Mouse (Mus musculus): Measurements from ENCODE around the gene Krt17.
"Not testable (repeated sequence)": the region's sequence is repeated elsewhere in the genome, so short reads cannot be mapped to it uniquely, and the experiment has no call there.

Krt17 gene

DNA sequence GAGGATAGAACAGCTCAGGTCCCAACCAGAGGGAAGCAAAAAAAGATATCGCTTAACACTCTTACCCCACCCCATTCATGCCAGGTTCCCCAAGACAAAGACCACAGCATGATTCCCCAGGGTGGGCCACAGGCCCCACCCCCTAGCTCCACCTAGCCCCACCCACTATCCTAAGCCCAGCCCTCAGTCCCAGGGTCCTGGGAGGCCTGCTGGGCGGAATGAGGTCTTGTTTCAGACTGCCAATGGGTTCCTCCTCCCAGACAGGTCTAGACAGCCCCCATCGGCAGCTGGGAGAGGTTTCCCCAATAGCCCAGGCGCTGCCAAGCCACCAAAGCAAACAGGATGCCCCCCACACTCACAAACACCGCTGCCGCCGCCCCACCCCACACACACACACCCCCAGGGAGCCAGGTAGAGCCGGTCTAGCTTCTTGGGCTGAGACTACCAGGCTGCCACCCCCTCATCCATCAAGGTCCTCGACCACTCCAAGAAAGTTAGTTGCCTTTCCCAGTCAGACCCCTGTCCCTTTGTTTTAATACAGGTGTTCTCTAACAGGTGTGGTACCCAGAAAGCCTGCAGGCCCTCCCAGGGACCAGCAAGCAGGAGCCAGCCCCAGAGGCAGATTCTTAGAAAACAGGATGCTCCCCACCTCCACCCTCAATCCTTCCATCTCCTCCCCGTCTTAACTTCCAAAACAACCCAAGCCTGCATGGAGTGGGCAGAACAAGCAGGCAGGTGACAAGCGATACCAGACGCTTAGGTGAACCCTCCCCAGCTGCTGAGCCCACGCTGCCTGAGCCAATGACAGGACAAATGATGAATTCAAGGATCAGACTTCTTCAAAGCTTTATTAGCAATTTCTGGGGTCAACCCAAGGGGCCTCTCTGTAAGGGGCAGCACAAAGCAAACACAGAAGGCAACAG, 1.5 kb upstream of the Krt17 start:
- DNase-seq (ENCODE audit: low read depth, low spot score), result no peak

DNA sequence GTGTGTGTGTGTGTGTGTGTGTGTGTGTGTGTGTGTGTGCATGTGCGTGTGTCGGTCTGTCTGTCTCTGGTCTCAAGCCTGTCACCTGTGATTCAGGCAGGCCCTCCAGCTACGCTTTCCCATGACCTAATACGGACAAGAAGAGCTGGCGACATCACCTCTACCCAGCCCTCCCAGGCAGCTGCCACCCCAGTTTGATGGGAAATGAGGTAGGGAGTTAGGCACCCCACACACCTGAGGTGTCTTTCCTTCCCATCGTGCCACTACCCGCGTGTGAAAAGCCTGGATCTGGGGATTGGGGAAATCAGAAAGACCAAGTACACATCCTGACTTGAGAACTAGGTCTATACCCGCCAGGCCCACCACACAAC, 391 bp upstream of the Krt17 start:
- DNase-seq (ENCODE audit: low read depth, low spot score), result no peak

DNA sequence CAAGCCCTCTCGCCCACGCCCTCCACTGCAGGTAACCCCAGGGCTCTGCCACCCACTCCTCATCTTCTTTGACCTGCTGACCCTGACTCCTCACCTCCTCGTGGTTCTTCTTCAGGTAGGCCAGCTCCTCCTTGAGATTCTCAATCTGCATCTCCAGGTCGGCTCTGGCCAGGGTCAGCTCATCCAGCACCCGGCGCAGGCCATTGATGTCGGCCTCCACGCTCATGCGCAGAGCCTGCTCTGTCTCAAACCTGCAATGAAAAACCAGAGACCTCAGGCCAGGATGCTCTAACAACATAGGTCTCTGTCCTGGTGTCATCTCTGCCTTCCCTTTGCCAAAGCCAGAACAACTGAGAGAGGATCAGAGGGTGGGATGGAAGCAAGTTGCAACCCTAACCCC, 1.8 kb downstream of the Krt17 start:
- DNase-seq (ENCODE audit: low read depth, low spot score), result no peak

DNA sequence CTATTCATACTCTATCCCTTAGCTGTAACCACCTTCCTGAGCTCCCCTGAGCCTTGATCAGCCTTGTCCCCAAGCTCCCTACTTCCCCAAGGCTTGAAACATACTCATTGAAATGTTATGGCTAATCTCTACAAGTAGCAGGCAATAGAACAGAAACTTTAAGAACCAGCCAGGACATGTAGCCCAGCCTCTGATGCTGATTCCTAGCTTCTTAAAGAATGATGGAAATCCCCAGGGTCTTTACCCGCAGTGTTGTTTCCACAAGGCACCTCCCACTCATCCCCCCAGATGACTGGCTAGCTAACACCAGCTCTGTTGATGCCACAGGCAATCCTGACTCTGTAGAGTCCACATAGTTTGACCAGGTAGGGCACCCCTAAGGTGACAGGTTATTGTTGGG, 2.9 kb downstream of the Krt17 start:
- DNase-seq (ENCODE audit: low read depth, low spot score), result no peak

DNA sequence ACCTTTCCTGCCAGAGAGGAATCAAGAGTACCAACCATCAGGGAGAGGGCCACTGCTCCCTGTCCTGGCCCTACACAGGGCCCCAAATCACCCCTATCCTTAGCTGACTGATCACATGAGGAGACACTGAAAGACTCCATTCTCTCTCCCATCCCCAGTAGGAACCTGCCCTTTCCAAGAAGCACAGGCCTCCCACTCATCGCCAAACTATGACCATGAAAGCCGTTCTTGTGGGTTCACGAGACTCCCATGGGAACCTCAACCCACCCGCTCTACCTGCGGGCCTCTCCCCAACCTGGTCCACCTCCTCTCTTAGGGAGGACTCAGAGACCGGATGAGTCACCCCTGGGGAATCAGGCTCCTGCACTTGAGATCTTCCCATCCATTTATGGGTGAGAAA, 5.3 kb downstream of the Krt17 start:
- no peak for DNase-seq (ENCODE audit: low read depth, low spot score)

DNA sequence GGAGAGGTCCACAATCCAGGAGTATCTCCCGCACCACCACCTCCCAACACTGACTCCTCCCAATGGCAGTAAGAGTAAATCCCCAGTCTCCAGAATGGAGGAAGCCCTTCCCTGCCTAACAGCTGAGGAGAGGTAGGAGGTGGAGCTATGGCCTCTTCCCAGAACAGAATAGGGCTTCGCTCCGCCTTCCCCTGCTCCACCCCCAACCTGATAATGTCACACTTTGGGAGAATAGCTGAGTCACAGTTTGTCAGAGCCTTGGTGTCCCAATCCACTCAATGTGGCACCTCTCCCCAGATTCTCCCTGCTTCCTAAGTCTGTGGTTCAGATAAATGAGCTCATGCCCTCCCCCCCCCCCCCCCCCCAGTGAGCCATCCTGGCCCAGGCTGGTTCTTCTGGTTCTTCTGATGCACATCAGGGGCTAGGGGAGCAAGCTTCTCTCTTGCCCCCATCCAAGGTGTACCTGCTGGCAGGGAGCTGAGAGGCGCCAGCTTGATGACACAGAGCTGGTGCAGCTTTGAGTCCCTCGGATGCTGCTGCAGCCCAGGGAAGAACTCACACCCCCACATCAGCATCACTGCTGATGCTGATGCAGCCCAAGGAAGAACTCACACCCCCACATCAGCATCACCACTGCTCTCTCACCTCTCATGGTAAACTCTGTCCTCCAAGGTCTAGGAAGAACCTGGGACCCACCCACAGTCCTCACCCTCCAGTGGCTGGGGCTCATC, 6.3 kb downstream of the Krt17 start:
- DNase-seq (ENCODE audit: low read depth, low spot score), result no peak

DNA sequence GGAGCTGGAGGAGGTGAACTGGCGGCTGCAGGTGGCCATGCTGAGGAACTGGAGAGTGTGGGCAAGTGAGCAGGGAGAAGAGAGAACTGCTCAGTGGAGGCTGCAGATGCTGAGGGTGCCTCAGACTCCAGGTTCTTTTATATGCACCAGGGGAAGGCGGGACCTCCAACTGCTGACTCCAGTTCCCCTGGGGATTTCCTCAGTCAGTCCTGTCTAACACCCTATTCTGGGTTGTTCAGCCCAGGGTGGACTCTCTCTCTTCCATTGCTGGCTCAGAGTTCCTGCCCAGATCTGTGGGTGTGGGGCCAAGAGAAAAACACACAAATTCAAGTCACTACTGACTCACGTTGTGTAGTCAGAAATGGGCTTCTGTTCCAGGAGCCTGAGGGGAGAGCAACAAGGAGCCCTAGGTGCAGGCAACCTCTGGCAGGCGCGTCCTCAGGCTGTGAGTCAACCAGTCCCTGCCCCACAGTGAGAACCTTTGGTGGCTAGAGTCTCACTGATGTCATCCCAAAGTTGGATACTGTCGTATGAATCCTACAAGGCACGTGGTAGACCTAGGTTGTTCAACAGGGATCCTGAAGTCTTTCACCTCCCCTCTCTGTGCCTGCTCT, 11.9 kb downstream of the Krt17 start, which contains the start of gene Krt16:
Krt16 (minus strand) TSS at position 51 of the 614 bp plus-strand sequence.
- no peak for DNase-seq (ENCODE audit: low read depth, low spot score)

DNA sequence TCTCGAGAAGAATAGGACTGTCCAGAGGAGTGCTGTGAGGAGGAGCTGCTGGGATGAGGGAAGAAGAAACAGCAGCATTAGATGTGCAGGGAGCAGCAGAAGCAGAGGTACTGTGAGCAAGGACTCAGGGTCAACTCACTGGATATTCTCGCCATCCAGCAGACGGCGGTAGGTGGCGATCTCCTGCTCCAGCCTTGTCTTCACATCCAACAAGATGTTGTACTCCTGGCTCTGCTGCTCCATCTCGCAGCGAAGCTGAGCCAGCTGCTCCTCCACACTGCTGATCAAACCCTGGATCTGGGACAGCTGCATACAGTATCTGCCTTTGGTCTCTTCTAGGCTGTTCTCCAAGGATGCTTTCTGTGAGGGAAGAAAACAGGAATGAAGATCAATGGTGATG, 14.4 kb downstream of the Krt17 start:
- DNase-seq (ENCODE audit: low read depth, low spot score), result not testable (repeated sequence)

DNA sequence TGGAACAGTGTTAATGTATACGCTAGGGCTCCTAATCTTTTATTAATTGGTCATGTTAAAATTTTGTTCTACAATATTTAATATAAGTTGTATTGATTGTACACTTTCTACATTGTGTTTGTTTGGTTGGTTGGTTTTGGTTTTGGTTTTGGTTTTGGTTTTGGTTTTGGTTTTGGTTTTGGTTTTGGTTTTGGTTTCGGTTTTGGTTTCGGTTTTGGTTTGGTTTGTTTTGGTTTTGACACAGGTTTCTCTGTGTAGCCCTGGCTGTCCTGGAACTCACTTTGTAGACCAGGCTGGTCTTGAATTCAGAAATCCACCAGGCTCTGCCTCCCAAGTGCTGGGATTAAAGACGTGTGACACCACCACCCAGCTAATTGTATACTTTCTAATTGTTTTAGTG, 20.6 kb downstream of the Krt17 start:
- not testable (repeated sequence) for DNase-seq (ENCODE audit: low read depth, low spot score)

DNA sequence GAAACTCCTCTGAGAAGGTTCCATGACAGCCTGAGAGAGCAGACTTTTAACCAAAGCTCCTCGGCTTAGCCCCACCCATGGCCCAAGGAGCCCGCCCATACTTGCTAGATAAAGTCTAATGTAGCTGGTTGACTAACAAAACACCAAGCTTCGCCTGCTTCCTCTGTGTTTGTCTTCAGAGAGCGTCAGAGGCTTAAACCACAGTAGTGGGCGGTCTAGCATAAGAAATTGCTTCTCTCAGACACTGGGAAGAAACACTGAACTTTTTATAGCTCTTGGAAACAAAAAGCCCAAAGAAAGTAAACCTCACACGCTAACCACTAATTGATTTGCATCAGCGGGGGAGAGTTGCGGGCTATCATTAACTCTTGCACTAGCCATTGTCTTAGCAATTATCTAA, 39.1 kb downstream of the Krt17 start:
- DNase-seq (ENCODE audit: low read depth, low spot score), result no peak

DNA sequence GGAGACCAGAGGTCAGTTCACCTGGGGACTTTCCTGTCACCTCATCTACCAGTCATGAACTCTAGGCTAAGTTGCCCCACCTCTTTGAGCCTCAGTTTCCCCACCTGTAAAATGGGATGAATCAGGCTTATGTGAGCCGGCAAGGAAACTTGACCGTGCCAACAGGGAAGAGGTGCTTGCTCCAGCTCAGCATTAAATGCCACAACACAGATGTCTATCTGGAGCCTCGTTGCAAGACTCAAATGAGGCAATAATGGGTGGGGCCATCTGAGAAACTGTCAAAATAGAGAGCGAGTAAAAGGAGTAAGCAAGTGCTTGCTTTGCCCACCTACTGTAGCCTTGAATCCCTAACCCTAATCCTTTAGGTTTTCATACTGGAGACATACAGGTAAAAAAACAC, 41.5 kb downstream of the Krt17 start:
- no peak for DNase-seq (ENCODE audit: low read depth, low spot score)

DNA sequence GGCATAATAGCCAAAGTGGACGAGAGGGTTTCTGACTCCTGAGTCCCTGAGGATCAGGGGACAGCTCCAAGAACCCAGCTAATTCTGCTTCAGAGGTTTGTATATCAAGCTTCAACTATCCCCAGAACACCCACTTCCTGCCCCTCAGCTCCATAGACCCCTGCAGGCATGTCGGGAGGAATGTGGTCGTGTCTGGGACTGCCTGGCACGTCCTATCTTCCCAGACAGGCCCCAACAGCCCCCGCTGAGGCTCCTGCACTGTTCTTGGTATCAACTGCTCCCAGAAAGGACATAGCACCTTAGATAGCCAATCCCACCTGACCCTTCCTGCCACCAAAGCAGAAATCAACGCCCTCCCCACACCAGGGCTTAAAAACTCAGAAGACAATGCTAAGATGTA, 52.3 kb downstream of the Krt17 start:
- no peak for DNase-seq (ENCODE audit: low read depth, low spot score)

DNA sequence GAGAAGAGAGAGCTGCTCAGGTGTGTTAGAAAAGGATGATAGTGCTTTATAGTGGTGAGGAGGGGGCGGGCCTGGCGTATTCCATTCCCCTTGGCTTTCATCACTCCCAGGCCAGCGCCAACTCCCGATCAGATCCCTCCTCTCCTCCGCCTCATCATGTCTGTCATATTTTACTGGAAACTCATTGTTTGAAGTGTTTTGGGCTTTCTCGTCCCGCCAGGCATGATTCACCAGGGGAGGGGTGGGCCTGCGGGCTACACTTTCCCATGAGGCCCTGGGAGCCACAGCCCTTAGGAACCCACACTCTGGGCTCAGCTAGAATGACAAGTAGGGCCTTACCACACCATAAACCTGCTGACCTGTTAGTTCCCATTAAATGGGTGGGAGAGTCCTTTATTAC, 53.3 kb downstream of the Krt17 start, which contains the start of gene Krt14:
Krt14 (minus strand) TSS at position 51 of the 400 bp plus-strand sequence.
- DNase-seq (ENCODE audit: low read depth, low spot score), result no peak

All from retina, postnatal 7 days (tissue).